Mouse (Mus musculus) cortical plate, adult 2 months (tissue): Measurements from ENCODE around the gene Shld1. TPM values are rescaled to one million over a fixed set of nuclear protein-coding genes. Genes with fewer than 3 reads are reported as not detected.

ENCODE experiments used
- H3K27ac ChIP-seq: fragments of 200-500 bp; 2 replicates; pipeline ENCODE4 v1.5.1; 2012; ENCODE audit warnings: low read length, control low read depth, inconsistent platforms; ENCODE audit not compliant: insufficient read depth
- H3K4me1 ChIP-seq: fragments of 200-500 bp; 2 replicates; pipeline ENCODE4 v1.6.1; 2011; ENCODE audit warnings: low read length; ENCODE audit not compliant: control insufficient read depth, insufficient read depth
- H3K4me3 ChIP-seq: fragments of 200-500 bp; 2 replicates; pipeline ENCODE4 v1.5.1; 2011; ENCODE audit warnings: mild to moderate bottlenecking, low read length, control low read depth; ENCODE audit not compliant: insufficient read depth
- CTCF ChIP-seq: fragments of 200-500 bp; IDR thresholded peaks from 2 replicates; pipeline ENCODE4 v1.5.1; 2011; ENCODE audit warnings: mild to moderate bottlenecking, control low read depth, low read length; ENCODE audit not compliant: insufficient read depth; ENCODE audit errors: extremely low read depth
- POLR2A ChIP-seq: fragments of 200-500 bp; IDR thresholded peaks from 2 replicates; pipeline ENCODE4 v1.6.1; 2011; ENCODE audit warnings: mild to moderate bottlenecking, low read length, control low read depth; ENCODE audit not compliant: insufficient read depth; ENCODE audit errors: extremely low read depth
- polyA plus RNA-seq: library from polyadenylated mRNA; depleted of rRNA; stranded (reverse); fragments of >200 nt; gene quantifications from 2 replicates; pipeline ENCODE4 v1.2.3, GENCODE M21; 2012

The Shld1 gene
- polyA plus RNA-seq, 1 experiment, result 21.7 TPM

DNA sequence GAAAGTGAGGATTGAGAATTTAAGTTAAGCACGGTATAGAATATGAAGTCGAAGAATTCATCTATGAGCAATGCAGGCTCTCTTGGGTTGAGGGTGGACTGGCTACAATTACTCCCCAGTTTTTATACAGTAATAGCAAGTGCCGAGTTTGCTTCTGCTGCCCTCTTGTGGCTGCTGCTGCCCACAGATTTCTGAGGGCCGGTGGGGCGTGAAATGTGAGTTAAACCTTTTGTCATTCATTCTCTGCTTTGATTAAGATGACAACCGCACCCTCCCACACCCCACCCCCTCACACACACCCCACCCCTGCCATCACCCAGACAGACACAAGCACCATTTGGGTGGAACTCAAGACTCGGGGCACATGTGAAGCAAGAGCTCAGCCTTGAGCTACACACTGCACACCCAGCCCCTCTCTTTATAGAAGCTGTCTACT lies 14.7 kb downstream of the Shld1 start:
- no peak overlapping the region for H3K27ac ChIP-seq
- H3K4me3 ChIP-seq, result no peak overlapping the region
- TF ChIP-seq CTCF, result peak; percentile 69
- no peak for TF ChIP-seq POLR2A
- 0 out of 2 replicates have a peak, but pooled peaks cover 2% of the 10 kb centered on the region for H3K4me1 ChIP-seq

DNA sequence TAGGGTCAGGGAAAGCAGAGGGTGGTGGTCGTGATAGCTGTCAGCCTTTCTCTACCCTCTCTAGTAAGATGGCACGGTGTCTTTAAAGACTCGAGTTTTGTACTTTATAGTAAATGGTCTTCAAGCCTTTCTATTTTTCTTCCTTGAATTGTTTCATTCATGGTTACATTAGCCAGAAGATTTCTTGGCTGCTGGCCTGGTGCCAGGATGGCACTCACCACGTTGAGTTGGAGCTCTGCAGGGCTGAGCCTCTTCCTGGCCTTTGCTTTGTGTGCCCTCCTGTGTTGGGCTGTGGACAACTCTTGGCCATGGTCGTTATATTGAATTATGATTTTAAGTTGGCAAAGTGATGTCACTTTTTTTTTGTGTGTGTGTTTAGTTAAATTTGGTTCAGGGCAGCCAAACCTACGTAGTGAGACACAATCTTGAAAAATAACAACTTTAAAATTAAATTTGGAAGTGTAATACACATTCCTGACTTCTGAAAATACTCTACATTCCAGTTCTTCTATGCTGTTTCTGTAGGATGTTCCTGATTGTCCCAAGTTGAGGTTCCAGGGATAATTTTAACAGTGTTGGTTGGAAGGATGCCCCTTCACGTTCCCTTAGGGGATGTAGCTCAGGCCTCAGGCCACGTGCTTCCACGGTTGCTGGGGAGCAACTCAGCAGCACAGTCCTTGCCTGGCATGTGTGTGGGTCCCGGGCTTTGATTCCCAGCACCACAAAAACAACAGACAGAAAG lies 18.7 kb downstream of the Shld1 start:
- Histone ChIP-seq H3K4me1 (peaks cover 2% of the 10 kb centered on the region; the same call in 1 of the 2 replicates), H3K27ac (0 out of 2 replicates have a peak overlapping the region, but pooled peaks have one; percentile 30), H3K4me3 (no peak overlapping the region)
- TF ChIP-seq POLR2A, result no peak
- no peak for TF ChIP-seq CTCF

DNA sequence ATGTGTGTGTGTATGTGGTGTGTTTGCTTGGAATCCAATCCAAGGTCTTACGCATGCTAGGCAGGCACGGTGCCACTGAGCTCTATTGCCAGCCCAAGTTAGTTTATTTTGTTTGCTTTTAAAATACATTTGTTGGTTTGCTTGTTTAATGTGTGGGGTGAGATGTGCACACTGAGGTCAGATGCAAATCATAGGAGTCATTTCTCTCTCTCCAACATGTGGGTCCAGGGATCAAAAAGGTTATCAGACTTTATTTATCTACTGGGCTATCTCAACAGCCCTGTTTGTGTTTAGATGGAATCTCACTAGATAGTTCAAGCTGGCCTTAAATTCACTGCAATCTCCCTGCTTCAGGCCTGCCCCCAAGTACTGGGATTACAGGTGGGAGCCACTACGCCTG lies 19.6 kb downstream of the Shld1 start:
- Histone ChIP-seq H3K27ac (no peak overlapping the region), H3K4me3 (no peak overlapping the region), H3K4me1 (peaks cover 2% of the 10 kb centered on the region; the same call in 1 of the 2 replicates)
- TF ChIP-seq POLR2A (no peak), CTCF (no peak)

DNA sequence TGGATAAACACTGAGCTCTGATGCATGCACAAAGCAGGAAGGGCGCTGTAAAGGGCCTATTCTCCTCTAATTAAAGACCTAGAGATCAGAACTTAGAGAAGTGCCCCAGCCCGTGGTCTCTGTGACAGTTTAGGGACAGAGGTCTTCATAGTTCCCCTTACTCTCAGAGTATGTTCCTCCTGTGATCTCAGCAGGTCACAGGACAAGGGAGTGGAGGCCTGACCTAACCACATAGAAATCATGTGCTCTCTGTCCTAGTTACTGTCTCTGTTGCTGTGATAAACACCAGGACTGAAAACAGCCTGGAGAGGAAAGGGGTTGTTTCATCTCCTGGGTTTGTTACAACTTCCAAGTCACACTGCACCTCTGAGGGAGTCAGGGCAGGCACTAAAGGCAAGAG lies 23.8 kb downstream of the Shld1 start:
- H3K27ac ChIP-seq, result no peak overlapping the region
- TF ChIP-seq CTCF (no peak), POLR2A (no peak)
- H3K4me1 ChIP-seq, result peaks cover 4% of the 10 kb centered on the region; the same call in 1 of the 2 replicates
- H3K4me3 ChIP-seq, result no peak overlapping the region

DNA sequence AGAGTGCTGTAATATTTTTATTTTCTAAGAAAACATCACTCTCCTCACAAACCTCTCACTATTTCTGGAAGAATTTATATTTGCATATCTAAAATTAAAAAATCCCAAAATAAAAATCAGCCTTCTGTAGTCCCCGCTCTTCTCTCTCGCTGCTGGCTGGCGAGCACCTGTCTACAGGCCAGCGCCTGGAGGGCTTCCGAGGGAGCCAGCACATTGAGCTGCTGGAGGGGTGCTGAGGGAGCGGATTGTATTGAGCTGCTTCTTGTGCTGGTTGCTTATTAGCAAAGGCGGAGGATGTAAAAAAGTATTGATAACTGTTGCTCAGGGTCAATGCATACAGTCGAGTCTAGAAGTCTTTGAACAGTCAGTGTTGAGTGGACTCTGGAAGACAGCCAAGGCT lies 25.3 kb downstream of the Shld1 start:
- H3K4me3 ChIP-seq, result no peak overlapping the region
- no peak for TF ChIP-seq CTCF
- TF ChIP-seq POLR2A, result no peak
- H3K4me1 ChIP-seq, result peaks cover 10% of the 10 kb centered on the region
- H3K27ac ChIP-seq, result no peak overlapping the region

DNA sequence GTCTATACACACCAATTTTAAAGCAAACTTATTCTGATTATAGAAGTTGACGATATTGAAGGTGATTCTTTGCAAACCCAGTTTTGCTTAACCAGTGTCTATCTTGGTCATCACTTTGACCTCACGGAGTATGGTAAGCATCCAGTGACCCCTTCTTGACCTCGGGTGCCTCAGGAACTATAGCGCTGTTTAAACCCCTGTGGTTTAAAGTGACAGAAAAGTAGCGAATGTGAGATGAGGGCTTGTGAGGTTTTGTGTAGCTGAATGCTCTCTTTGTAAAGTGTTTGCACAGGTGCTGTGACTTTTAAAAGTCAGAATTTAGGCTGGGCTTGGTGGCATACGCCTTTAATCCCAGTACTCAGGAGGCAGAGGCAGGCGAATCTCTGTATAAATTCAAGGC lies 27.8 kb downstream of the Shld1 start:
- Histone ChIP-seq H3K4me1 (peaks cover 12% of the 10 kb centered on the region), H3K27ac (no peak overlapping the region), H3K4me3 (no peak overlapping the region)
- no peak for TF ChIP-seq POLR2A
- no peak for TF ChIP-seq CTCF

DNA sequence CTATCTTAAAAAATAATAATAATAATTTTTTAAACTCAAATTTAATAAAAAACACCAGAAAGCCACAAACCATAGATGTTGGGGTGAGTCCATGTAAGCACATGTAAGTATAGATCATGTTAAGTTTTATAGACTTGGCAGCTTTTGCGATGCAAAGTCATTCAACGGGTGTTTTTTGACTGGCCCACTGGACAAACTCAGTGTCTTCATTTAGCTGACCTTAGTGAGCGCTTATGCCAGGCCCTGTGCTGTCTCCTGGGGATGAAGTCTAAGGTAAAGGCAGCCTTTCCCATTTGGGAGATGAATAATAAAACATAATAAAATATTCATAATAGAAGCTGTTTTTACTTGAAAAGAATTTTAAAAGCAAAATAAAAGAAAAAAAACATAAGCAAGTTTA lies 28.2 kb downstream of the Shld1 start:
- H3K4me3 ChIP-seq, result no peak overlapping the region
- peaks cover 12% of the 10 kb centered on the region for H3K4me1 ChIP-seq
- H3K27ac ChIP-seq, result no peak overlapping the region
- TF ChIP-seq CTCF, result no peak
- TF ChIP-seq POLR2A, result no peak

DNA sequence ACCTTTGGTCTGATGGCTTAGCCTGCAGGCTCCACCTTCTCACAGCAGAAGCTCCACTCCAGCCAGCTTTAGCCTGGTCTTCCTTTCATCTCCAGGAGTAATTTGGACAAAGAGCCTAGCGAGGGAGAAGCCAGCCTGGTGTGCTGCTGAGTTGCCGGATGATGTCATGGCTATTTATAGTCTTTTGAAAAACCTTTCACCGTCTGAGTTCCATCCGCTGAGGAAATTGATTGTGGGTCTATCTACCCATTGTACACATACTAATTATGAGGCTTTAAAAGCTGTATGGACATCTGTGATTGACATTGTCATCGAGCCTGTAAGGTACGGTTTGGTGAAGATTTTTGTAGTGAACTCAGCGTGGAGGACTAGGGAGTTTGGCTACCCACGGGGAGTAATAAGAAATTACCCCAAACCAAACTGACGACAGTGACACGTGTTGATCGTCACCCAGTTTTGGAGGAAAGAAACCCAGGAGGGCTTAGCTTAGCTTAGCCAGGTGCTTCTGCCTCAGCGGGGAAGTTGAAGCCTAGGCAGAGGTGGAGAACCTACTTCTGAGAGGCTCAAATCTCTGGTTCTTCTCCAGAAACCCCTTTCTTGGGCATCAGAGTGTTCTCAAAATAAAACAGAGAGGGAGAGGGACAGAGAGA lies 28.8 kb downstream of the Shld1 start:
- peak overlapping the region; percentile 51 for H3K27ac ChIP-seq
- TF ChIP-seq CTCF, result no peak
- no peak for TF ChIP-seq POLR2A
- peaks cover 13% of the 10 kb centered on the region for H3K4me1 ChIP-seq
- no peak overlapping the region for H3K4me3 ChIP-seq

DNA sequence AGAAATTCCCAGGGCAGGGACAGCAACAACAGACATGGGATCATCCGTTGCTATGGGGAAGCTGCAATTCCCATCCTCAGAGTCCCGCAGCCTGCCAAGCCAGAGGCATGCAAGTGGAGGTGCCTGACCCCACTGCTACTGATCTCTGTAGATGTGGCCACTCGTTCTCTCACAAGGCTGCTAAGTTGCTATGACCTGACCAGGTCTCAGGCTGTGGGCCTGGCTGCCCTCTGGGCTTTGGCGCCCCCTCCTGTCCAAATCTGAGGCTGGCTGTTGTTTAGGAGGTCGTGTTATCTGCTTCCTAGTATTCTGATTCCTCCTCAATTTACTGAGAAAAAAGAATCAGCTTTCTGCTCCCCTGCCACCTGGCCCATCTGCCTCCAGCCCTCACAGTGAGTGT lies 29.4 kb downstream of the Shld1 start:
- Histone ChIP-seq H3K4me1 (peaks cover 16% of the 10 kb centered on the region), H3K27ac (peak overlapping the region; percentile 51), H3K4me3 (no peak overlapping the region)
- peak; percentile 43; the same call in 1 of the 2 replicates for TF ChIP-seq CTCF
- no peak for TF ChIP-seq POLR2A

DNA sequence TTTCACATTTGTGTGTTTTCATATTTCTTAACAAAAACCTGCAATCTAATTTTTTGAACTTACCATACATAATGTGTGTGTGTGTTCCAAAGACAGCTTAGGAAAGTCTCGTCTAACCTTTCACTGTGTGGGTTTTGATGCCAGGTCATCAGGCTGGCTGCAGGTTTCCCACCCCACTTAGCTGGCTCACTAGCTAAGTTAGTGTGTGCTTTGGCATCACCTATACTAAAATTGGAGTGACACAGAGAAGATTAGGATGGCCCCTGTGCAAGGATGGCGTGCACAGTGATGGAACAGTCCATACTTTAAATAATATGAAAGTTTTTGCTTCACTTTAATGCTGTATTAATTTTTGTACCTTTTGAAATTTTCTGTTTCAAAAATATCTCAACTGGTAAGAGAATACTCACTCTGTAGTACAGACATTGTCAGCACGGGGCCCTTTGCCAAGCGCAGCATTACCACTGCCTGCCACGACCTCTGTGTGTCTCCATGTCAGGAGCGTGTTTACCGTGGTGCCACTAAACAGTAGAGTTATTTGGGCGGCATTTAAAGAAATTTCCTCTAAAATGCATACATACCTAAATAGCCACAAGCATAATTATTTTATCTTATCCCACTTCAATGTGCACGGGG lies 30.3 kb downstream of the Shld1 start:
- H3K27ac ChIP-seq, result 0 out of 2 replicates have a peak overlapping the region, but pooled peaks have one; percentile 51
- H3K4me1 ChIP-seq, result peaks cover 14% of the 10 kb centered on the region
- TF ChIP-seq POLR2A (no peak), CTCF (no peak)
- H3K4me3 ChIP-seq, result no peak overlapping the region
